Mouse (Mus musculus) heart, adult 2 months (tissue): ENCODE measurements around the gene Cacna1s. TPM values are rescaled to one million over a fixed set of nuclear protein-coding genes. Genes with fewer than 3 reads are reported as not detected.

Source experiments
- DNase-seq, 2 experiments: peaks; one replicate each; pipeline ENCODE4 v3.0.0; 2021
- H3K27ac ChIP-seq: fragments of 200-600 bp; 2 replicates; pipeline ENCODE4 v1.8.1; 2022
- H3K27me3 ChIP-seq: fragments of 200-500 bp; 2 replicates; pipeline ENCODE4 v1.6.1; 2012; ENCODE audit warnings: mild to moderate bottlenecking, low read length, inconsistent platforms, mixed read lengths; ENCODE audit not compliant: control insufficient read depth, insufficient read depth
- H3K36me3 ChIP-seq: fragments of 200-500 bp; 2 replicates; pipeline ENCODE4 v1.6.1; 2012; ENCODE audit warnings: low read length, inconsistent platforms; ENCODE audit not compliant: control insufficient read depth, insufficient read depth
- H3K4me1 ChIP-seq: fragments of 200-500 bp; 2 replicates; pipeline ENCODE4 v1.6.1; 2011; ENCODE audit warnings: low read length; ENCODE audit not compliant: control insufficient read depth, insufficient read depth
- H3K4me3 ChIP-seq: fragments of 200-600 bp; 2 replicates; pipeline ENCODE4 v1.8.1; 2022
- H3K79me2 ChIP-seq: fragments of 200-500 bp; replicated peaks from 2 replicates; pipeline ENCODE4 v1.6.1; 2012; ENCODE audit warnings: mild to moderate bottlenecking, inconsistent platforms, low read length, moderate library complexity, mixed read lengths; ENCODE audit not compliant: control insufficient read depth, insufficient read depth
- H3K9ac ChIP-seq: fragments of 200-500 bp; 2 replicates; pipeline ENCODE4 v1.6.1; 2012; ENCODE audit warnings: low read depth, mild to moderate bottlenecking, control low read depth, inconsistent platforms, low read length, mixed read lengths
- CTCF ChIP-seq: fragments of 200-600 bp; IDR thresholded peaks from 2 replicates; pipeline ENCODE4 v1.8.1; 2022; ENCODE audit warnings: antibody characterized with exemption, mild to moderate bottlenecking, moderate library complexity
- EP300 ChIP-seq: fragments of 200-500 bp; IDR thresholded peaks from 2 replicates; pipeline ENCODE4 v1.6.1; 2011; ENCODE audit warnings: low read depth, low read length, control low read depth; ENCODE audit not compliant: insufficient read depth
- POLR2A ChIP-seq: fragments of 200-500 bp; IDR thresholded peaks from 2 replicates; pipeline ENCODE4 v1.6.1; 2011; ENCODE audit warnings: mild to moderate bottlenecking, low read depth, low read length, control low read depth; ENCODE audit not compliant: insufficient read depth
- WGBS: fragments of 180-500 bp; shearing (Covaris S2); methylation state at CpG from one replicate; pipeline ENCODE4 v1.1.7; 2018; 5-methylcytosine and 5-hydroxymethylcytosine counted together
- intact Hi-C: fragments of 180-260 bp; cut with DNase I; formaldehyde crosslinking; loops from one replicate; pipeline ENCODE4 v1.15.1; 2025
- polyA plus RNA-seq: library from polyadenylated mRNA; depleted of rRNA; stranded (reverse); fragments of >200 nt; gene quantifications from 2 replicates; pipeline ENCODE4 v1.2.3, GENCODE M21; 2012
- total RNA-seq, 2 experiments: library from RNA; stranded (reverse); gene quantifications; 2 replicates each; pipeline ENCODE4 v1.2.3; 2021

Cacna1s gene
- total and polyA plus RNA-seq, 3 experiments: 8.0 to 11.4 (median 9.1) TPM

DNA sequence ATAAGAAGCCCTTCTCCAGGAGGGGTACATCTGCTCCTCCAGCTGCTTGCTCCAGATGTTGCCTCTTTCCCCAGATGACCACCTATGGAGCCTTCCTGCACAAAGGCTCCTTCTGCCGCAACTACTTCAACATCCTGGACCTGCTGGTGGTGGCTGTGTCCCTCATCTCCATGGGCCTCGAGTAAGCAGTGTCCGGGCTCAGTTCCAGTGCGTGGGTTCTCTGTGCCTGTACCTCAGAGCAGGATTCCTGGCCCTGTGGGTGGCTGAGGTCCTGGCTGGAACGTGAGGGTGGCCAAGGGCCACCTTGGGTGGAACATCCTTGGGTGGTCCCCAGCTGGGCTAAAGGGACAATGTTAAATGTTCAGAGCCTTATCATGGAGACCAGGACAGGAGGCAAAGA is 42.3 kb downstream of the Cacna1s start:
- H3K27me3 ChIP-seq: no peaks in the 10 kb centered on the region
- no peak for TF ChIP-seq EP300
- TF ChIP-seq POLR2A: no peak
- TF ChIP-seq CTCF: no peak
- H3K9ac ChIP-seq: no peak overlapping the region
- no peaks in the 10 kb centered on the region for H3K36me3 ChIP-seq
- peaks cover under 1% of the 10 kb centered on the region; the same call in 1 of the 2 replicates for H3K4me1 ChIP-seq
- 71% methylated on average over 5 of the region's 5 CpGs for WGBS
- DNase-seq: no peak
- H3K4me3 ChIP-seq: no peak overlapping the region
- H3K79me2 ChIP-seq: no peaks in the 10 kb centered on the region
- H3K27ac ChIP-seq: no peak overlapping the region
- intact Hi-C loops: no loop called here

DNA sequence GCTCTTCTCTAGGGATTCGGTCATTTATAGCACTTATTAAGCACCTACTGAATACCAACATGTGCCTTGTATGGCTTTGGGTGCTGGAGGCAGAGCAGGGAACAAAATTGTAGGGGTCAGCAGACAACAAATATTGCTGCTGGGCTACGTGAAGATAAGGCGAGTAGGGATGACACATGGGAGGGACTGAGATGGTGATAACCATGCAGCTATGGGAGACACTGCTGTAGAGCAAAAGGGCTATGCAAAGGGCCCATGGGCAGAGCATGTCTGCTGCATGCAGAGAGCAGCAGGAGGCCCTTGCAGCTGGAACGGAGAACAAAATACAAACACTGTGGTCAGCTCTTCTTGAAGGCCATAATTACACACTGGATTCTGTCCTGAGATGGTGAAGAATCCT is 49.5 kb downstream of the Cacna1s start:
- Histone ChIP-seq H3K27ac (no peak overlapping the region), H3K36me3 (no peaks in the 10 kb centered on the region), H3K4me1 (no peaks in the 10 kb centered on the region), H3K27me3 (no peaks in the 10 kb centered on the region), H3K4me3 (no peak overlapping the region), H3K9ac (no peak overlapping the region), H3K79me2 (no peaks in the 10 kb centered on the region)
- intact Hi-C loops: no loop called here
- TF ChIP-seq EP300: no peak
- TF ChIP-seq CTCF: no peak
- no peak for TF ChIP-seq POLR2A
- 74% methylated on average over 4 of the region's 4 CpGs for WGBS
- no peak for DNase-seq

DNA sequence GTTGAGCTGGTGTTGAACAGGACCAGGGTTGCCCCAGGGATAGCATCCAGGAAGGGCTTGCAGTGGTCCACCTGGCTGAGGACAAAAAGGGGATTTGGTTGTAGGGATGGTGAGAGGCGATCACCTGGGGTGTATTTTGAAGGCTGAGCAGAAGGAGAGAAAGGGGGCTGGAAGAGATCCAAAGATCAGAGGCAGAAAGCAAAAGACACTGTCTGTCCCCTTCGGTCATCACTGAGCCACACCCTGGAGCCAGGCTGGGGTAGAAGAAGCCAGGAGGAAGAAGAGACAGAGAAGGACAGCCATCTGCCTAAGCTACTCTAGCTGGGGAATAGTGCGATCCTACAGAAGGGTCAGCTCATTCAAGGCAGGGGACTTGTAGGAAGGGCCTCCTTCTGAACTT is 50.0 kb downstream of the Cacna1s start:
- H3K4me3 ChIP-seq: no peak overlapping the region
- intact Hi-C loops: no loop called here
- no peak for TF ChIP-seq EP300
- no peak for TF ChIP-seq POLR2A
- DNase-seq: no peak
- H3K9ac ChIP-seq: no peak overlapping the region
- H3K27me3 ChIP-seq: no peaks in the 10 kb centered on the region
- H3K36me3 ChIP-seq: no peaks in the 10 kb centered on the region
- 66% methylated on average over 3 of the region's 3 CpGs for WGBS
- H3K4me1 ChIP-seq: no peaks in the 10 kb centered on the region
- H3K79me2 ChIP-seq: no peaks in the 10 kb centered on the region
- no peak overlapping the region for H3K27ac ChIP-seq

DNA sequence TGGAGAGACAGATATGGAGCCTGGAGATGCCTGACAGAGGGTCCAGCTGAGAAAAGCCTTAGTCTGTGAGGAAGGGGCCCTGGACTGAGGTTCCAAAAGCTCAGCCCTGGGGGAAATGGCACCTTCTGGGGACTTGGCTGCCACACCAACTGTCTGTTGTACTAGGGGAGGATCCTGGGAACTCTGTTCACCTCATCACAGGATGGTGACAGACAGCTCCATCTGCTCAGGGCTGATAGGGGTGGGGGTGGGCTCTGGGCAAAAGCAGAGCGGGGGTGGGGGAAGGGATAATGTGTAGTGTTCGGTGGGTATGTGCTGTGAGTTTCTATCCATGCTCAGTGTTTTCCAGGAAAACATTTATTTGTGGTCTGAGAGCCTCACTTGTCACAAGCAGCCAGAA is 50.4 kb downstream of the Cacna1s start:
- 44% methylated on average over 2 of the region's 2 CpGs for WGBS
- TF ChIP-seq EP300: no peak
- no peak for TF ChIP-seq CTCF
- TF ChIP-seq POLR2A: no peak
- no peaks in the 10 kb centered on the region for H3K4me1 ChIP-seq
- H3K4me3 ChIP-seq: no peak overlapping the region
- H3K27ac ChIP-seq: no peak overlapping the region
- intact Hi-C loops: no loop called here
- no peaks in the 10 kb centered on the region for H3K27me3 ChIP-seq
- DNase-seq: no peak
- H3K9ac ChIP-seq: no peak overlapping the region
- no peaks in the 10 kb centered on the region for H3K79me2 ChIP-seq
- H3K36me3 ChIP-seq: no peaks in the 10 kb centered on the region

DNA sequence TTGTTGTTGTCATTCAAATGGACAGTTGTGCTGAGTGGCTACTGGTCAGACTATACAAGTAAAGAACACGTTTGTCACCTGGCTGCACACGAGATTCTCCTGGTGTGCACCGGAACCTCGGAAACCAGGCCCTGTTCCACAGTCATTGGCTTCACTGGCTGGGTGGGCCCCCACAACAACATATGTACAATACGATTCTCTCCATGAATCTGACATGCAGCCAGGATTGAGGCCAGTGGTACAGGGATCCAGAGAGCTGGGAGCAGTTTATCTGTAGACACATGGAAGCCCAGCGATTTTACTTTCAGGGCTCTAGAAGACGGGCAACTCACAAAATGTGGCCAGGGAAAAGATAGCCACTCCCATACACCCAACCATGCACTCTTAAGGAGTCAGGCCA is 51.1 kb downstream of the Cacna1s start:
- 89% methylated on average over 7 of the region's 7 CpGs for WGBS
- intact Hi-C loops: no loop called here

DNA sequence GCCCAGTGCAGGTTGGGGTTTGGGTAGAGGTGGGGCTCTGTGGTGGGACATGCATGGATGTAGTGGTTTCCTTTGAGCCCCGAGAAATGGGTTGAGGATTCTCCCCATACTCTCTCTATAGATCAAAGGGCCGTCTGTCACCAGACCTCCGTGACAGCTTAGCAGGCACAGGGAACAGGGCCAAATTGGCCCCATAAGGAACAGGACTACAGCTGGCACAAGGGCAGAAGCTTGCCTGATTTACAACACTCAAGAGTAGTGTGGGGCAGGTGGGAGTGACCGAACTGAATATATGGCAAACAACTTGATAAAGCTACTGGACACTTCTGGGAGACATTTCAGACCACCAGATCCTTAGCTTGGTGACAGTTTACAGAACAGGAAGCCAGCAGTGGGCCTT is 52.2 kb downstream of the Cacna1s start:
- 35% methylated on average over 4 of the region's 4 CpGs for WGBS
- Histone ChIP-seq H3K4me1 (no peaks in the 10 kb centered on the region), H3K36me3 (no peaks in the 10 kb centered on the region), H3K9ac (no peak overlapping the region), H3K4me3 (no peak overlapping the region), H3K27me3 (no peaks in the 10 kb centered on the region), H3K79me2 (no peaks in the 10 kb centered on the region), H3K27ac (no peak overlapping the region)
- DNase-seq: no peak
- TF ChIP-seq EP300 (no peak), POLR2A (no peak), CTCF (no peak)
- intact Hi-C loops: no loop called here

More for the DNA sequence above, 51.1 kb downstream of the Cacna1s start:
- DNase-seq: no peak
- Histone ChIP-seq H3K36me3 (no peaks in the 10 kb centered on the region), H3K27ac (no peak overlapping the region), H3K4me3 (no peak overlapping the region), H3K9ac (no peak overlapping the region), H3K4me1 (no peaks in the 10 kb centered on the region), H3K79me2 (no peaks in the 10 kb centered on the region), H3K27me3 (no peaks in the 10 kb centered on the region)
- TF ChIP-seq POLR2A: no peak
- TF ChIP-seq EP300: no peak
- no peak for TF ChIP-seq CTCF

DNA sequence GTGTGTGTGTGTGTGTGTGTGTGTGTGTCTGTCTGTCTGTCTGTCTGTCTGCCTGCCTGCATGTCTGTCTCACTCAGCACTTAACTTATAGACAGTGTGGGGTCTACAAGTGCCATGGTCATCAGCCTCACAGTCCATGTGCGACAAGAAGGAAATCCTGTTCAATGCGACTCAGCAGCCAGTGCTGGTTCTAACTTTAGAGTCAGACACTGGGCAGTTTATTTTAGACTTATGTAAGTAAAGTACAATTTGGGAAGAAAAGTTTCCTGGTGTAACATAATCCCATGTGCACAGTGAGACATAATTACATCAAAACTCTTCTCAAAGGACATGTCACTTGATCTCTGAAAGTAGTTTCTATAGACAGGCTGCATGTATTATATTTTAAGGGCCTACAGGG is 56.9 kb downstream of the Cacna1s start:
- no peak overlapping the region for H3K4me3 ChIP-seq
- TF ChIP-seq CTCF (no peak), POLR2A (no peak), EP300 (no peak)
- no peaks in the 10 kb centered on the region for H3K27me3 ChIP-seq
- 25% methylated on average over 2 of the region's 2 CpGs for WGBS
- no peak for DNase-seq
- H3K4me1 ChIP-seq: no peaks in the 10 kb centered on the region
- H3K9ac ChIP-seq: no peak overlapping the region
- no peak overlapping the region for H3K27ac ChIP-seq
- no peaks in the 10 kb centered on the region for H3K36me3 ChIP-seq
- no peaks in the 10 kb centered on the region for H3K79me2 ChIP-seq
- intact Hi-C loops: no loop called here
